Mouse (Mus musculus): ENCODE results near the gene Gm21861. TPM values are rescaled to one million over a fixed set of nuclear protein-coding genes. Genes with fewer than 3 reads are reported as not detected.
"Not testable (repeated sequence)": the region's sequence is repeated elsewhere in the genome, so short reads cannot be mapped to it uniquely, and the experiment has no call there.

The Gm21861 gene
- not detected for polyA plus RNA-seq (2017; shearing (Covaris generic))

DNA sequence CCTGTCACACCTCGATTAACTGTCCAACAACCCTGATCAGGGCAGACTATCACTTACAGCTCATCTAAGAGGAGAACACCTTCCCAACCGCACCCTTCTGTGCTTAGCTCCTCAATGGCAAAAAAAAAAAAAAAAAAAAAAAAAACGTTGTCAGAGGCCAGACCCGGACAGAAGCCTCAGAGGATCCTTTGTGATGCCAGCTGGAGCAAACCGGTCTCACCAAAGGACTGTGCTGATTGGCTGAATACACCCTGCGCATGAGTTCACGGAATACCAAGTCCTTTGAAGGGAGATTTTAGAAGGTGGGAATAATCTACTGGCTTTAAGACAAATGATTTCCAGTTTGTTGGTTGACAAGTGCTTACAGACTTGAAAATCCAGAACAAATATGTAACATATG, at the start of gene Gm21861:
Gm21861 (minus strand) TSS at position 101 of the 400 bp plus-strand sequence.
- ATAC-seq: not testable (repeated sequence)

Measured in activated CD4-positive, CD25-positive, alpha-beta regulatory T cell, adult 4 months (primary cell).